Mouse (Mus musculus) E14TG2a.4 (cell line): ENCODE data around the gene Gm6583.

Source experiments
- H3K27me3 ChIP-seq: 2 replicates; pipeline ENCODE4 v1.6.1; 2014; ENCODE audit warnings: low read length, control low read depth; ENCODE audit not compliant: insufficient read depth
- H3K36me3 ChIP-seq: 2 replicates; pipeline ENCODE4 v1.6.1; 2014; ENCODE audit warnings: low read length, control low read depth; ENCODE audit not compliant: insufficient read depth
- H3K4me1 ChIP-seq: replicated peaks from 2 replicates; pipeline ENCODE4 v1.6.1; 2014; ENCODE audit warnings: low read depth, low read length, control low read depth
- H3K4me3 ChIP-seq: replicated peaks from 2 replicates; pipeline ENCODE4 v1.5.1; 2014; ENCODE audit warnings: mild to moderate bottlenecking, low read length
- H3K9me3 ChIP-seq: 2 replicates; pipeline ENCODE4 v1.6.1; 2014; ENCODE audit warnings: low read length, control low read depth
- CTCF ChIP-seq: conservative IDR thresholded peaks from 2 replicates; pipeline ENCODE4 v1.5.1; 2014; ENCODE audit warnings: low read length
- NANOG ChIP-seq: IDR thresholded peaks from 2 replicates; pipeline ENCODE4 v1.6.1; 2014; ENCODE audit warnings: borderline replicate concordance, low read length, mixed read lengths
- POU5F1 ChIP-seq: IDR thresholded peaks from 2 replicates; pipeline ENCODE4 v1.6.1; 2014; ENCODE audit warnings: low read length, borderline replicate concordance

The Gm6583 gene

DNA sequence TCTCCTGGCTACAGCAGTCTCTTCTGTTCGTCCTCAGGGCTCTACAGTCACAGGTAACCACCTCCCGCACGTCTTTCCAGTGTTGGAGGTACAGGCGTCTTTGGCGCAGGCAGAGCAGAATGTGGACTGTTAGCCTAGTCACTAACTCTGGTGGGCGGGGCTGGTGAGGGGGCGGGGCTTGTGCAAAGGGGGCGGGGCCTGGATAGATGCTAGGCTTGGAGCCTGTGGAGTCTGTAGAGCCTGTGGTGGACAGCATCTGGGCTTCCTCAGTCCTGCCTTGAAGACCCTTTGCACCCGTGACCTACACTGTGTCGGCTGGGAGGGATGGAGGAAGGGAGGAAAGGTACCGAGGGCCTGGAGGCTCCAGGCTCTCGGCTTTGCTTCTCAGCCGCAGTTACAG lies at the start of gene Gm6583:
Gene Gm6583, minus strand, starts transcription at position 124 of the 400 bp plus-strand sequence.
- H3K27me3 ChIP-seq = no peaks in the 10 kb centered on the region
- 0 out of 2 replicates have a peak within 1 kb of the TSS, but pooled peaks have one; percentile 35 for H3K4me3 ChIP-seq

DNA sequence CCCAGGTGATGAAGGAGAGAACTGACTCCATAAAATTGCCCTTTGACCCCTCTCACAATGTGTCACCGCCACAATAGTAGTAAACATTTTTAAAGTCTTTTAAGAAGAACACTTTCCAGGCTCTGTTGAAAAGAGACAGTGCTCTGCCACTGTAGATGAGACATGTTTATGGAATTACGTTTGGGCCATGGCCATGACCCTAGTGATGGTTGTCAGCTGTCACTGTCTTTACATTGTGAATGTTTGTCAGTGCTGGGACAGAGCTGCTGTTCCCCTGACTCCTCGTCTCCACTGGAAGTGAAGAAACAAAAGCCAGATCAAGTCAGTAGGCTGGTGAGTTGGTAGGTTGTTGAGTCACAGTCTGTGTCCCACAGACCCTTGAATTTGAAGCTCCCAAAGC lies 46.6 kb upstream of the Gm6583 start:
- Histone ChIP-seq H3K9me3 (no peaks in the 10 kb centered on the region), H3K4me3 (no peak overlapping the region), H3K36me3 (no peaks in the 10 kb centered on the region), H3K4me1 (no peaks in the 10 kb centered on the region), H3K27me3 (peaks cover 5% of the 10 kb centered on the region; the same call in 1 of the 2 replicates)
- TF ChIP-seq NANOG = no peak
- no peak for TF ChIP-seq POU5F1
- no peak for TF ChIP-seq CTCF

More for the DNA sequence above, at the start of gene Gm6583:
- no peak for TF ChIP-seq NANOG
- no peak for TF ChIP-seq CTCF
- TF ChIP-seq POU5F1 = no peak
- Histone ChIP-seq H3K4me1 (peaks cover 14% of the 10 kb centered on the region), H3K9me3 (peaks cover 8% of the 10 kb centered on the region; the same call in 1 of the 2 replicates), H3K36me3 (peaks cover 74% of the 10 kb centered on the region)

DNA sequence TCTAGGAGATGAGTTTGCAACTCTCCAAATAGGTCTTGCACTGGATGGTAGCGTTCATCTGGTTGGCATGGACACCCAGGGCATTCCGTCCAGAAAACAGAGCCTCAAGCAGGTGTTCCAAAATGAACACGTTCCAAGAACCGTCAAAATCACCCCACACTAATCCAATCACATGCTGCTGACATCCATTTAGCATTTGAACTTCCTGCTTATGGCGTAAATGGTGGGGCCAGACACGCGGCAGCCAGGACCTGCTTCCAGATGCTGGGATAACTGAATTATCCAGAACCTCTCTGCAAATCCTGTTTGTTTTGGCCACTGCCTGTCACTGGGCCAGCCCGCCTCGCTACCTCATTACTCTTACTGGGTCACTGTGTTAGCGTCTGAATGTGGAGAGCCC lies 43.5 kb upstream of the Gm6583 start:
- Histone ChIP-seq H3K9me3 (no peaks in the 10 kb centered on the region), H3K4me3 (no peak overlapping the region), H3K27me3 (peaks cover 23% of the 10 kb centered on the region), H3K4me1 (peaks cover 13% of the 10 kb centered on the region), H3K36me3 (no peaks in the 10 kb centered on the region)
- no peak for TF ChIP-seq NANOG
- no peak for TF ChIP-seq POU5F1
- no peak for TF ChIP-seq CTCF

DNA sequence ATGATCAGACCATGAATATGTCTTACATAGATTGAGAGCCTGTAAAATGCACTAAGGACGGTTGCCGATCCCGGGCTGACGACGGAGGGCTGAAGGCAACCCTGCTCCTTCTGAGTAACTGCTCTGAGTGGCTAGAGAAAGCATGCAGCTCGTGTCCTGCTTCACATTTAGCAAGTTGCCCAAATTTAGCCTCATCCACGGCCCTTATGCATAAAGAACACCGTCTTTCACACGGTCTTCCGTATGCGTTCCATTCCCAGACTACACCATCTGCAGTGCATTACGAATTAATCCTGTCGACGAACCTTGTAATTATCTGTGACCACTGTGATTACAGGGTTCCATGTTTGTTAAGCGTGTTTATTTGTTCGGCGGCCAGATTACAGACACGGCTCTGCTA lies 40.2 kb upstream of the Gm6583 start:
- H3K9me3 ChIP-seq = no peaks in the 10 kb centered on the region
- peaks cover 36% of the 10 kb centered on the region for H3K4me1 ChIP-seq
- H3K4me3 ChIP-seq = no peak overlapping the region
- H3K27me3 ChIP-seq = peaks cover 56% of the 10 kb centered on the region
- no peak for TF ChIP-seq CTCF
- no peak for TF ChIP-seq POU5F1
- no peak for TF ChIP-seq NANOG
- H3K36me3 ChIP-seq = no peaks in the 10 kb centered on the region

DNA sequence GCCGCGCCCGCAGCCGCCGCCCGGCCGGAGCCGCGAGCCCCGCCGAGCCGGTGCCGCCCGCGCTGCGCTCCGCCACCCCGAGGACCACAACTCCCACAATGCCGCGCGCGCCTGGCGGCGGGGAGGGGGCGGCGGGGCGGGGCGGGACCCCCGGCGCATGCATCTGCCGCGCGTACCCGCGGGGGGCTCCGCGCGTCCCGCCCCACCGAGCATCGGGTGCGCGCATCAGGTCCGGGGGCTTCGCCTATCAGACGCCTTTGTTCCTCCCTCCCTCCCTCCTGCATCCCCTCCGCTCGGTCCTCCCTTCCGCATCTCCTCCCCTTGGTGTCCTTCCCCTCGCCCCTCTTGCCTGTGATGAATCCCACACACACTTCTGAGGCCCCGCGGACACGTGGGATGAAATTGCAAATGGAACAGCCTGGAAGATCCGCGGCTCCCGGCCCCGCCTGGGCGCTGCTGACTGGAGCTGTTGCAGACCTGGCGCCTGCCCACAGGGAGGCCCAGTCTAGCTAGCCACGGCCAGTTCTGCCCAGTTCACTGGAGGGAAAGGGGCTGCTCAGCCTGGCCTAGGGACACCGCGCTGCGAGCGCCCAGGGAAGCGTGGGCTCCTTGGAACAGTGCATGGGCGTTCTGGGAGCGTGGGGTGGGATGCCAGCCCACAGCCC lies 39.1 kb upstream of the Gm6583 start, which contains the start of gene Asphd2:
Gene Asphd2, minus strand, starts transcription at position 88 of the 665 bp plus-strand sequence.
- Histone ChIP-seq H3K27me3 (peaks cover 64% of the 10 kb centered on the region), H3K9me3 (no peaks in the 10 kb centered on the region), H3K36me3 (no peaks in the 10 kb centered on the region)

DNA sequence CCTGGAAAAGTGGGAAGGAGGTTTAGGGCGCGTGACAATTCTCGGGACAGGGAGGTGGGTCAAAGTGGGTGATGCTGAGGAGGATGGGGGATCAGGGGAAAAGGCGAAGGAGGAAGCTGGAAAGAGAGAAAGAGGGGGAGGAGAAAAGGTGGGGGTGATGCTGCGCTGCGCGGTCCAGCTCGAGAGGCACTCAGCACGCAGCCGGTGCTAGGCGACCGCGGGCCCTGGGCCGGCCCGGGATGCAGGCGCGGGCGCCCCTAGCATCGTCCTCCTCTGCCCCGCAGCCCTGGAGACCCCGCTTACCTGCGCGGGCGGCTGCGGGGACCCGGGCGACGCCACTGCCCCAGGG lies 38.6 kb upstream of the Gm6583 start:
- H3K4me1 ChIP-seq = peaks cover 41% of the 10 kb centered on the region
- peaks cover 65% of the 10 kb centered on the region for H3K27me3 ChIP-seq
- TF ChIP-seq CTCF (no peak), NANOG (no peak), POU5F1 (no peak)
- H3K9me3 ChIP-seq = no peaks in the 10 kb centered on the region
- no peaks in the 10 kb centered on the region for H3K36me3 ChIP-seq
- peak overlapping the region; percentile 81 for H3K4me3 ChIP-seq

More for the DNA sequence above, 39.1 kb upstream of the Gm6583 start, which contains the start of gene Asphd2:
- Histone ChIP-seq H3K4me1 (peaks cover 41% of the 10 kb centered on the region), H3K4me3 (peak within 1 kb of the TSS; percentile 81)
- no peak for TF ChIP-seq POU5F1
- TF ChIP-seq NANOG = no peak
- no peak for TF ChIP-seq CTCF

DNA sequence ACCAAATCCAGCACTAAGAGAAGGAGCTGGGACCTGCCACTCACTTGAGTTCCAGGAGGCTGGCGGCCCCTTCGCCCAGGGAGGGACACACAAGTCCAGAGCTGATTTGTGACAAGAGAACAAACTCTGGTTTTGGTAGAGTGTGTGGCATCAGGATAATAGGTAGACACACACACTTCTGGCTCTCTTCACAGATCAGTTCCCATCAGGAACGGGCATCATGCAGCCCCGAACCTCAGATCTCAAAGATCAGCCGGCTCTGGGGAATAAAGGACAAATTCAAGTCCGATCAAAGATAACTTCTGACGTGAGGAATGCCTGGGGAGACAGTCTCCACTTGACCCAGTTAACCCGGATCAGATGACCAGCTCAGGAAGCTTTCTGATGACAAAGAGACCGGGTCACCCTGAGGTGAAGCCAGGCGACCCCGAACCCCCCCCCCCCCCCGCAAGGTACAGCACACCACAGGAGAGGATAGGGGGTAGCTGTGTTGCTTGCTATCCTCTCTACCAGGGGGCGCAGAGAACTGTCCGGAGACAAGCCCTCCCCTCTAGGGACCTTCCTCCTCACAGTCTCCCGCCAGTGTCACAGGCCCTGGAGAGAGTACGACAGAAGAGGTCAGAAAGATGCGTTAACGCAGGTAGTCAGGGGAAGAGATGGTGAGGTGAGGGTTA lies 38.0 kb upstream of the Gm6583 start:
- Histone ChIP-seq H3K27me3 (peaks cover 70% of the 10 kb centered on the region), H3K36me3 (no peaks in the 10 kb centered on the region), H3K4me3 (peak overlapping the region; percentile 81), H3K4me1 (peaks cover 41% of the 10 kb centered on the region), H3K9me3 (no peaks in the 10 kb centered on the region)
- TF ChIP-seq POU5F1 (no peak), CTCF (no peak), NANOG (no peak)

DNA sequence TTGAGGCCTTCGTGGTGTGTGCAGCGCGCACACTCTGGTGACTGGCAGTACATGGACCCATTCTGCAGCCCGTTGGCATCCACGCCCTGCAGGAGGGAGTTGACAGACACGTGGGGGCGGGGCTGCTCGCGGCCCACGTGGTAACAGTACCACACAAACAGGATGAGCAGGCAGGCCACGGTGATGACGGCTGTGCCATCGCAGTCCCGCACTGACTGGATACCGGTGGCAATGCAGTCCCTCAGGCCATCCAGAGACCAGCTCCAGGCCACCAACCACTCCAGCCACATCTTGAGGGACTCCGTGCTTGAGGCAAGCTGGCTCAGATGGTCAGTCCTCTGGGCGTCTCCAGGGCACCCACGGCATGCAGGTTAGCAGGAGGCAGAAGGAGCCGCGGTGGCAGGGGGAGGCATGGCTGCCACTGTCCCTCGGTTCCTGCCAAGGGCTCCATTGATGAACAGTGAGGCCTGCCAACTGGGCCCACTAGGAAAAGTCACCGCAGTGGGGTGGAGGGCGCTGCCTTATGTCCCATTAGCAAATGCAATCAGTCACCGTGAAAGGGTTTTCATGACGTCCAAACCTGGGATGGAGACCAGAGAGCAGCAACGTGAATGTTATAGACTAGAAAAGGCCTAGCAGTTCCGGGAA lies 36.0 kb upstream of the Gm6583 start:
- Histone ChIP-seq H3K4me3 (peak overlapping the region; percentile 66), H3K36me3 (no peaks in the 10 kb centered on the region), H3K9me3 (no peaks in the 10 kb centered on the region), H3K4me1 (peaks cover 51% of the 10 kb centered on the region), H3K27me3 (peaks cover 72% of the 10 kb centered on the region)
- TF ChIP-seq POU5F1 (no peak), CTCF (no peak), NANOG (no peak)
